Mouse (Mus musculus) lung, adult 2 months (tissue): ENCODE measurements around the gene Tnfrsf25.

ENCODE experiments used
- CTCF ChIP-seq: fragments of 200-500 bp; IDR thresholded peaks from 2 replicates; pipeline ENCODE4 v1.5.1; 2011; ENCODE audit warnings: mild to moderate bottlenecking, low read length, control low read depth; ENCODE audit not compliant: insufficient read depth
- POLR2A ChIP-seq: fragments of 200-500 bp; IDR thresholded peaks from 2 replicates; pipeline ENCODE4 v1.6.1; 2011; ENCODE audit warnings: low read depth, mild to moderate bottlenecking, control low read depth, low read length, borderline replicate concordance; ENCODE audit errors: extremely low read depth

- TF ChIP-seq CTCF (no peak), POLR2A (no peak)
Observed at GRCm38 (mm10) chr4:152100541-152100940, 15.2 kb upstream of the Tnfrsf25 start.
